Mouse (Mus musculus) megakaryocyte, embryonic 14.5 days (primary cell): ENCODE measurements around the gene Rpl18a.

Experiments used
- FLI1 ChIP-seq: IDR thresholded peaks from 2 replicates; pipeline ENCODE4 v1.6.1; 2012; ENCODE audit warnings: low read length, inconsistent platforms, mixed read lengths
- GATA1 ChIP-seq: IDR thresholded peaks from 3 replicates; pipeline ENCODE4 v1.6.1; 2012; ENCODE audit warnings: mixed read lengths, low read length, inconsistent platforms, borderline replicate concordance

DNA sequence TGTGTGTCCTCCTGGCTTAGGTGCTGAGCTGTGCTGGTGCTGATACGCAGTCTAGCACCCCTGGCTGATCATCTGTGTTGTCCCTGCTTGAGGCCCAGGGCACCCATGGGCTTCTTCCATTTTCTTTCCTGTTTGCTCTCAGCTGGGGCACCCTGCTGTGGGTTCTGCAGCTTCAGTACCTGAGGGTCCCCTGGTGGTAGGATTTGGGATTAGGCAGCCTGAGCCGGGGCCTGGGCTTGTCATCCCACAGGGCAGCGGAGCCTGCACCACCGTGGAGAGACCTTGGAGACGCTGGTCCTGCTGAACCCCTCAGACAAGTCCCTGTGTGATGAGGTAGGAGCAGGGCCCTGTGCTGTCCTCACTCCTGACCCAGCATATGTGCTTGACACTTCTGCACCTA, 14.4 kb upstream of the Rpl18a start:
- TF ChIP-seq GATA1 (no peak), FLI1 (no peak)
